Mouse (Mus musculus) Patski (cell line): ENCODE data around the gene Mindy4b-ps. TPM values are rescaled to one million over a fixed set of nuclear protein-coding genes. Genes with fewer than 3 reads are reported as not detected.

Experiments used
- ATAC-seq: fragments of 100-300 bp; one replicate; pipeline ENCODE4 v1.8.0; 2021
- CTCF ChIA-PET: fragments of 350-600 bp; sonication (Branson Sonifier 250); formaldehyde crosslinking; loops from one replicate; lab custom pipeline; 2022; ENCODE audit warnings: inconsistent platforms; lab: Charles Lee
- POLR2A ChIA-PET: fragments of 350-600 bp; sonication (Branson Sonifier 250); formaldehyde crosslinking; loops from one replicate; lab custom pipeline; 2022; ENCODE audit warnings: antibody characterized with exemption, inconsistent platforms; lab: Charles Lee
- DNase-seq: peaks from one replicate; pipeline ENCODE4 v3.0.0-alpha.2; 2011; ENCODE audit warnings: low read depth, low spot score
- H3K27me3 ChIP-seq: fragments of 371-371 bp; one replicate; pipeline ENCODE4 v1.5.1; 2021
- CTCF ChIP-seq: fragments of 100-300 bp; IDR thresholded peaks from one replicate; pipeline ENCODE4 v1.5.1; 2021
- in situ Hi-C: fragments of 300-500 bp; cut with MboI; formaldehyde crosslinking; loops from 3 replicates; pipeline ENCODE4 v1.11.1; 2018; ENCODE audit warnings: low pct_unique_long_range_greater_than_20kb, mixed read lengths
- polyA plus RNA-seq: library from polyadenylated mRNA; unstranded; gene quantifications from one replicate; pipeline ENCODE4 v1.2.3, GENCODE M21; 2021

Mindy4b-ps gene
- polyA plus RNA-seq, 1 experiment from 2014 or later = not detected

- H3K27me3 ChIP-seq = peaks cover 5% of the 10 kb centered on the region
- in situ Hi-C loops = no loop called here
- CTCF ChIA-PET = interaction anchor here (1.1 to 1.2 kb wide), 2 partner anchors 21 to 57 kb away, joined by 3 read pairs; no protein-coding TSS in a partner anchor
- POLR2A ChIA-PET = no interaction called here
- no peak for TF ChIP-seq CTCF
- ATAC-seq (no peak), DNase-seq (no peak)
Observed at GRCm38 (mm10) chr3:58747924-58748323, 74.2 kb downstream of the Mindy4b-ps start.

- TF ChIP-seq CTCF = no peak
- ATAC-seq = no peak
- in situ Hi-C loops = no loop called here
- ChIA-PET CTCF (interaction anchor here (1.8 kb wide), 1 partner anchor 10 kb away, joined by 6 read pairs; no protein-coding TSS in a partner anchor), POLR2A (no interaction called here)
- H3K27me3 ChIP-seq = peaks cover 7% of the 10 kb centered on the region
- DNase-seq = no peak
Observed at GRCm38 (mm10) chr3:58739536-58739935, 82.6 kb downstream of the Mindy4b-ps start.

Other genes with a start within 250 kb of the Mindy4b-ps start
- 211 TPM for gene Selenot, start 245.7 kb downstream of the Mindy4b-ps start, polyA plus RNA-seq
- gene Erich6, start 185.1 kb downstream of the Mindy4b-ps start, polyA plus RNA-seq = 0.14 TPM
- 16.0 TPM for gene Siah2, start 129.9 kb downstream of the Mindy4b-ps start, polyA plus RNA-seq
- not detected for gene Clrn1, start 63.0 kb upstream of the Mindy4b-ps start, polyA plus RNA-seq
- gene Med12l, start 183.5 kb upstream of the Mindy4b-ps start, polyA plus RNA-seq = 7.6 TPM